Comparison of ENCODE assay signal across 14 mouse cellular contexts in the genomic region with DNA sequence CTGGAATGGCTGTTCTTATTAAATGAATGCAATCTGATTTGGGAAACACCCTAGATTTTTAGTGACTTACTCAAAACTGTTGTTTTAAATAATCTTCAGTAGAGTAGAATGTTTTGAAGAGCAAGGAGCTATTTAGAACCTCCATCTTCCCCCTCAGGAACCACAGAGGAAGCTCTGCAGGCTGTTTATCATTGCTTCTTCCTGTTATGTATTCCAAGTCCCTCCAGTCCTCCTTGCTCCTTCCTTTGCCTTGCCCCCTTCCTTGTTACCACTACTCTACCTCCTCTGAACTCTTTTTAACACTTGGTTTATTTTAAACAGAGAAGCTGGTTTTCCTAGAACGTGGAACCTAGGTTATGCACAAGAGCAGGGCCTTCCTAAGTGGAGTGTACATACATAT.
"Had no signal": no experiment of that assay in that cellular context is flagged by ENCODE, and none has a peak within 500 bp of the region (broad histone marks: within the 10 kb centered on the region; RNA-seq: fewer than 3 reads in every experiment).

No protein-coding gene starts in this region.

- H3K4me3 ChIP-seq: midbrain, embryonic 13.5 days; midbrain, embryonic 15.5 days; neural tube, embryonic 12.5 days had no signal

- DNase-seq: lung, adult 2 months; lung, postnatal 10 days; lung, postnatal 4 days; right cerebral cortex, postnatal 14 days; right cerebral cortex, postnatal 4 days; spleen, adult 18-20 months; thymus, adult 18-20 months; thymus, postnatal 14 days; thymus, postnatal 36 days had no signal

- H3K36me3 ChIP-seq: midbrain, embryonic 13.5 days; midbrain, embryonic 15.5 days; neural tube, embryonic 12.5 days had no signal

- ATAC-seq: midbrain, embryonic 13.5 days; midbrain, embryonic 15.5 days had no signal

- H3K4me2 ChIP-seq: midbrain, embryonic 11.5 days; midbrain, embryonic 13.5 days; midbrain, embryonic 15.5 days; neural tube, embryonic 12.5 days had no signal

- H3K9me3 ChIP-seq: midbrain, embryonic 13.5 days; midbrain, embryonic 15.5 days; neural tube, embryonic 12.5 days had no signal

- H3K27me3 ChIP-seq: midbrain, embryonic 13.5 days; midbrain, embryonic 15.5 days; neural tube, embryonic 12.5 days had no signal

- H3K4me1 ChIP-seq: midbrain, embryonic 13.5 days; midbrain, embryonic 15.5 days; neural tube, embryonic 12.5 days had no signal

- H3K9ac ChIP-seq: liver, embryonic 14.5 days; midbrain, embryonic 13.5 days; midbrain, embryonic 15.5 days; neural tube, embryonic 12.5 days had no signal

- H3K27ac ChIP-seq: liver, embryonic 14.5 days; midbrain, embryonic 13.5 days; midbrain, embryonic 15.5 days; neural tube, embryonic 12.5 days had no signal
